Mouse (Mus musculus): ENCODE measurements at regions not wholly inside any gene's neighbourhood (a gene's known extent, or its start where the extent isn't known, plus 50 kb on each side); places are given as distances from the start of the nearest gene placed in this dataset.

- peak; percentile 61; the same call in 1 of the 2 replicates for TF ChIP-seq CHD2 (IDR thresholded peaks at IDR 0.05; ENCODE audit: low read length)
- TF ChIP-seq EP300 (IDR thresholded peaks at IDR 0.05; ENCODE audit: low read depth in 1 of 2, low read length in 2 of 2): peak; percentile 84 to 97
- TF ChIP-seq MYC (IDR thresholded peaks at IDR 0.05; ENCODE audit: low read depth, low read length): peak; percentile 57; the same call in 1 of the 2 replicates
- no peak for TF ChIP-seq NRF1 (IDR thresholded peaks at IDR 0.05; ENCODE audit: insufficient read depth, low read depth, low read length, poor library complexity, severe bottlenecking)
- peak; percentile 79 for TF ChIP-seq ZMIZ1 (IDR thresholded peaks at IDR 0.05; ENCODE audit: low read depth, low read length)
- TF ChIP-seq MEF2A (IDR thresholded peaks at IDR 0.05; ENCODE audit: extremely low read depth, insufficient replicate concordance, low read depth, low read length, poor library complexity, severe bottlenecking): peak; percentile 15; the same call in 1 of the 2 replicates
- no peak for TF ChIP-seq ZKSCAN1 (IDR thresholded peaks at IDR 0.05; ENCODE audit: low read depth, low read length)
- no peak for TF ChIP-seq JUND (IDR thresholded peaks at IDR 0.05; ENCODE audit: low read depth, low read length)
These were observed 52.0 kb upstream of the Pim1 start (continued) for GRCm38 (mm10) chr17:29438347-29439235.

GRCm38 (mm10) chr17:29439992-29440391 is 50.6 kb upstream of the Pim1 start:
- Histone ChIP-seq H3K27me3 (ENCODE audit: control insufficient read depth in 1 of 2, insufficient read depth in 2 of 2, low read length in 2 of 2) (no peaks in the 10 kb centered on the region), H3K9ac (ENCODE audit: control insufficient read depth, low read depth, low read length, poor library complexity, severe bottlenecking) (no peak overlapping the region), H3K36me3 (ENCODE audit: control insufficient read depth in 1 of 2, insufficient read depth in 2 of 2, low read length in 2 of 2) (peaks cover 0 to 50% of the 10 kb centered on the region in 2 experiments; a peak in 2 of 4 replicates), H3K79me2 (ENCODE audit: control insufficient read depth, insufficient read depth, low read length, poor library complexity) (no peaks in the 10 kb centered on the region), H3K9me3 (replicated peaks; ENCODE audit: insufficient read depth, low read length) (no peaks in the 10 kb centered on the region), H3K4me3 (ENCODE audit: control insufficient read depth in 1 of 2, insufficient read depth in 1 of 2, low read depth in 2 of 2, low read length in 2 of 2) (no peak overlapping the region), H3K4me1 (ENCODE audit: control insufficient read depth in 1 of 2, insufficient read depth in 2 of 2, low read length in 2 of 2) (peaks cover 20 to 67% of the 10 kb centered on the region in 2 experiments), H3K27ac (ENCODE audit: control insufficient read depth, low read depth, low read length) (no peak overlapping the region)
- DNase-seq (ENCODE audit: low read depth, low spot score): no peak
- TF ChIP-seq KAT2A (conservative IDR thresholded peaks at IDR 0.05; ENCODE audit: low read depth, low read length) (no peak), E2F4 (IDR thresholded peaks at IDR 0.05; ENCODE audit: borderline replicate concordance, low read depth, low read length) (no peak), TCF12 (IDR thresholded peaks at IDR 0.05; ENCODE audit: low read depth, low read length) (no peak), UBTF (IDR thresholded peaks at IDR 0.05; ENCODE audit: borderline replicate concordance, insufficient read depth, low read depth, low read length) (no peak), MAZ (IDR thresholded peaks at IDR 0.05; ENCODE audit: low read depth, low read length) (no peak), TAL1 (IDR thresholded peaks at IDR 0.05; ENCODE audit: low read length) (no peak), BHLHE40 (IDR thresholded peaks at IDR 0.05; ENCODE audit: borderline replicate concordance, low read depth, low read length) (no peak), RAD21 (IDR thresholded peaks at IDR 0.05; ENCODE audit: low read depth, low read length) (no peak), SMC3 (IDR thresholded peaks at IDR 0.05; ENCODE audit: low read depth, low read length) (no peak), MXI1 (IDR thresholded peaks at IDR 0.05; ENCODE audit: low read depth, low read length) (no peak), RCOR1 (IDR thresholded peaks at IDR 0.05; ENCODE audit: low read depth, low read length) (no peak), ELF1 (IDR thresholded peaks at IDR 0.05; ENCODE audit: low read depth, low read length) (no peak), TBP (IDR thresholded peaks at IDR 0.05; ENCODE audit: low read depth, low read length) (no peak), GATA1 (IDR thresholded peaks at IDR 0.05; ENCODE audit: low read depth, low read length) (no peak), GABPA (IDR thresholded peaks at IDR 0.05; ENCODE audit: low read depth, low read length) (no peak), SIN3A (IDR thresholded peaks at IDR 0.05; ENCODE audit: low read length) (no peak), POLR2A (IDR thresholded peaks at IDR 0.05; ENCODE audit: control insufficient read depth in 1 of 2, insufficient read depth in 1 of 2, low read depth in 1 of 2, low read length in 2 of 2, poor library complexity in 1 of 2) (no peak), POLR2AphosphoS5 (IDR thresholded peaks at IDR 0.05; ENCODE audit: borderline replicate concordance, low read depth, low read length) (no peak)
